Mouse (Mus musculus) left cerebral cortex, adult 2 months (tissue): ENCODE data around the gene Creld1. TPM values are rescaled to one million over a fixed set of nuclear protein-coding genes. Genes with fewer than 3 reads are reported as not detected.

Experiments
- DNase-seq, 2 experiments: peaks; one replicate each; pipeline ENCODE4 v3.0.0; 2021 to 2022; ENCODE audit warnings: low spot score in 2 of 2, mixed read lengths in 1 of 2; ENCODE audit errors: extremely low spot score in 1 of 2
- H3K27ac ChIP-seq: fragments of 200-600 bp; 2 replicates; pipeline ENCODE4 v1.8.1; 2022
- H3K4me3 ChIP-seq: fragments of 200-600 bp; 2 replicates; pipeline ENCODE4 v1.8.1; 2022
- CTCF ChIP-seq: fragments of 200-600 bp; IDR thresholded peaks from 2 replicates; pipeline ENCODE4 v1.8.1; 2022; ENCODE audit warnings: antibody characterized with exemption, mild to moderate bottlenecking, moderate library complexity
- intact Hi-C: fragments of 180-260 bp; cut with DNase I; formaldehyde crosslinking; loops from one replicate; pipeline ENCODE4 v1.15.1; 2025
- microRNA-seq, 2 experiments: library from miRNA; unstranded; fragments of <30 nt; microRNA quantifications; one replicate each; pipeline ENCODE4 v1.2.0; 2021
- total RNA-seq, 2 experiments: library from RNA; stranded (reverse); gene quantifications; 2 replicates each; pipeline ENCODE4 v1.2.3; 2021

Gene Creld1
- total RNA-seq, 2 experiments from 2014 or later = 116 to 117 TPM

GRCm38 (mm10) chr6:113517434-113518080 is 34.5 kb downstream of the Creld1 start:
- intact Hi-C loops = no loop called here
- no peak for DNase-seq
- Histone ChIP-seq H3K4me3 (no peak overlapping the region), H3K27ac (no peak overlapping the region)
- TF ChIP-seq CTCF = no peak

GRCm38 (mm10) chr6:113522310-113522709 is 39.2 kb downstream of the Creld1 start:
- H3K4me3 ChIP-seq = no peak overlapping the region
- intact Hi-C loops = loop anchor here (2.0 kb wide), 1 partner anchor 92 kb away; no protein-coding TSS in a partner anchor
- no peak for TF ChIP-seq CTCF
- no peak overlapping the region for H3K27ac ChIP-seq
- no peak for DNase-seq

- no peak overlapping the region for H3K4me3 ChIP-seq
- DNase-seq = peak; percentile 19 to 24
- TF ChIP-seq CTCF = no peak
- intact Hi-C loops = loop anchor here (2.0 kb wide), 1 partner anchor 91 kb away; no protein-coding TSS in a partner anchor
- H3K27ac ChIP-seq = no peak overlapping the region
These were observed 40.3 kb downstream of the Creld1 start for GRCm38 (mm10) chr6:113523420-113523819.

- intact Hi-C loops = loop anchor here (5.0 kb wide), 2 partner anchors 71 to 151 kb away; partner anchors contain the start of genes Brk1 and Fancd2os
- no peak; the same call in 1 of the 2 replicates for TF ChIP-seq CTCF
- peak within 1 kb of the TSS; percentile 96 for H3K4me3 ChIP-seq
- peak within 1 kb of the TSS; percentile 83 for H3K27ac ChIP-seq
- DNase-seq = peak; percentile 92 to 97
These were observed 48.1 kb downstream of the Creld1 start, which contains the start of the genes Emc3 and Fancd2 for GRCm38 (mm10) chr6:113530932-113531839. TSS of gene Emc3 (minus strand) at chr6:113531652. TSS of gene Fancd2 (plus strand) at chr6:113531682.

GRCm38 (mm10) chr6:113531840-113532404 is 48.8 kb downstream of the Creld1 start:
- TF ChIP-seq CTCF = no peak
- intact Hi-C loops = loop anchor here (5.0 kb wide), 2 partner anchors 70 to 150 kb away; partner anchors contain the start of genes Brk1 and Fancd2os
- H3K27ac ChIP-seq = no peak overlapping the region
- no peak for DNase-seq
- H3K4me3 ChIP-seq = peak overlapping the region; percentile 96

GRCm38 (mm10) chr6:113534886-113535285 is 51.8 kb downstream of the Creld1 start:
- TF ChIP-seq CTCF = no peak
- Histone ChIP-seq H3K27ac (no peak overlapping the region), H3K4me3 (no peak overlapping the region)
- intact Hi-C loops = loop anchor here (5.0 kb wide), 2 partner anchors 67 to 147 kb away; partner anchors contain the start of genes Brk1 and Fancd2os
- DNase-seq = no peak

GRCm38 (mm10) chr6:113541610-113542009 is 58.5 kb downstream of the Creld1 start:
- no peak for DNase-seq
- peak; percentile 17 for TF ChIP-seq CTCF
- Histone ChIP-seq H3K27ac (no peak overlapping the region), H3K4me3 (no peak overlapping the region)
- intact Hi-C loops = no loop called here

Small RNA genes lying within 50 kb of the gene (microRNA-seq; reads per million reads assigned to microRNA genes)
- 0 reads per million in 2 experiments for gene Gm23365

Other genes starting within 250 kb of the Creld1 start
- gene Mtmr14, start 245.5 kb upstream of the Creld1 start, total RNA-seq = 10 to 100 TPM; 14.6 to 15.3 TPM
- gene Cpne9, start 201.0 kb upstream of the Creld1 start, total RNA-seq = 10 to 100 TPM; 75.7 to 80.5 TPM
- 10 to 100 TPM; 31.0 to 32.9 TPM for gene Brpf1, start 176.2 kb upstream of the Creld1 start, total RNA-seq
- gene Ogg1, start 156.3 kb upstream of the Creld1 start, total RNA-seq = 1 to 10 TPM; 6.1 to 7.6 TPM
- gene Camk1, start 139.3 kb upstream of the Creld1 start, total RNA-seq = 100 to 1,000 TPM; 115 to 121 TPM
- 10 to 100 TPM; 47.0 to 49.6 TPM for gene Tada3, start 105.4 kb upstream of the Creld1 start, total RNA-seq
- gene Arpc4, start 105.2 kb upstream of the Creld1 start, total RNA-seq = 100 to 1,000 TPM; 251 to 255 TPM
- 10 to 100 TPM; 12.2 to 17.8 TPM for gene Ttll3, start 94.0 kb upstream of the Creld1 start, total RNA-seq
- gene Rpusd3, start 64.0 kb upstream of the Creld1 start, total RNA-seq = 10 to 100 TPM; 18.1 to 18.6 TPM
- gene Cidec, start 47.5 kb upstream of the Creld1 start, total RNA-seq = not detected
- gene Jagn1, start 40.7 kb upstream of the Creld1 start, total RNA-seq = 10 to 100 TPM; 35.7 to 36.8 TPM
- gene Il17re, start 24.8 kb upstream of the Creld1 start, total RNA-seq = under 1 TPM; 0.49 to 0.50 TPM
- 1 to 10 TPM; 4.4 to 5.1 TPM for gene Il17rc, start 11.9 kb upstream of the Creld1 start, total RNA-seq
- 10 to 100 TPM; 54.9 to 61.1 TPM for gene Prrt3, start 18.6 kb downstream of the Creld1 start, total RNA-seq
- gene Emc3, start 48.4 kb downstream of the Creld1 start, total RNA-seq = 10 to 100 TPM; 76.5 to 77.5 TPM
- gene Fancd2, start 48.4 kb downstream of the Creld1 start, total RNA-seq = 1 to 10 TPM; 2.1 to 2.2 TPM
- not detected for gene Fancd2os, start 117.4 kb downstream of the Creld1 start, total RNA-seq
- 100 to 1,000 TPM; 221 to 228 TPM for gene Brk1, start 121.5 kb downstream of the Creld1 start, total RNA-seq
- 10 to 100 TPM; 41.5 to 43.0 TPM for gene Vhl, start 140.7 kb downstream of the Creld1 start, total RNA-seq
- 10 to 100 TPM; 21.6 to 25.6 TPM for gene Irak2, start 155.2 kb downstream of the Creld1 start, total RNA-seq
- gene Tatdn2, start 213.8 kb downstream of the Creld1 start, total RNA-seq = 10 to 100 TPM; 71.4 to 72.8 TPM
- gene Ghrl, start 236.6 kb downstream of the Creld1 start, total RNA-seq = under 1 TPM in 1 of 2 experiments, not detected in 1; 0.98 TPM